26 mouse cellular contexts compared by ENCODE assay signal in the genomic region with DNA sequence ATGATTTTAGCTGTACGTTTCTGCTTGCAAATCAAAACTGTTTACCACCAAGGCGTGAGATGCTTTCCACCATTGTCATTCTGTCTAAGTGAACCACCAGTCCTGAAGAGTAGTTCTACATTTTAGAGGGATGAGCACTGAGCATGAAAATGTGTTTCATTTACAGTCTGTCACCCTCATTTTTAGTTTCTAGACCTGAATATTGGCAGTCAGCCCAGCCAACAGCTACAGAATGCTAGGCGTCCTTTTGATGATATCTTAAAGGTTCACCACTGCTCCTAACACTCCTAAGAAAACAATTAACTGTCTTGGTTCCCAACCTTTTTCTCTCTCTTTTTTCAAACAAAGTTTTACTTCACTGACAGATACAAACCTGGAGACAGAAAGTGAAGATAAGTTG.
DNase-seq lines count a peak whose midpoint lies in the region; ATAC-seq lines count a peak whose summit lies in the region.
"Had no signal": no experiment of that assay in that cellular context is flagged by ENCODE, and none has a peak within 500 bp of the region (broad histone marks: within the 10 kb centered on the region; RNA-seq: fewer than 3 reads in every experiment).

No protein-coding gene starts in this region.

- H3K4me1 ChIP-seq in kidney, embryonic 14.5 days (ENCODE audit: control insufficient read depth, insufficient read depth, low read length): no peaks in the 10 kb centered on the region
- H3K4me1 ChIP-seq: embryonic facial prominence, embryonic 15.5 days; heart, embryonic 12.5 days; hindbrain, embryonic 10.5 days; kidney, embryonic 15.5 days; limb, embryonic 12.5 days; midbrain, embryonic 10.5 days; neural tube, embryonic 15.5 days; stomach, embryonic 15.5 days had no signal

- no peak overlapping the region for H3K27ac ChIP-seq in kidney, embryonic 14.5 days (ENCODE audit: low read depth, low read length)
- H3K27ac ChIP-seq: embryonic facial prominence, embryonic 15.5 days; hindbrain, embryonic 10.5 days; kidney, embryonic 15.5 days; limb, embryonic 12.5 days; midbrain, embryonic 10.5 days; neural tube, embryonic 15.5 days; stomach, embryonic 15.5 days had no signal

- H3K9ac ChIP-seq in kidney, embryonic 14.5 days (ENCODE audit: low read depth, low read length): no peak overlapping the region
- H3K9ac ChIP-seq: embryonic facial prominence, embryonic 15.5 days; heart, embryonic 12.5 days; kidney, embryonic 15.5 days; limb, embryonic 12.5 days; neural tube, embryonic 15.5 days; stomach, embryonic 15.5 days had no signal

- DNase-seq in frontal cortex, postnatal 36 days (ENCODE audit: low spot score in 2 of 2): peak; percentile 3 to 33
- DNase-seq in frontal cortex, postnatal 25 days (ENCODE audit: low spot score in 2 of 2): no peak
- peak; percentile 3 for DNase-seq in right cerebral cortex, adult 18-20 months
- DNase-seq in right cerebral cortex, postnatal 25 days: no peak
- peak; percentile 5 to 13 for DNase-seq in right cerebral cortex, adult 2 months (ENCODE audit: low spot score in 2 of 2)
- no peak for DNase-seq in ovary, postnatal 10 days (ENCODE audit: low spot score)
- DNase-seq: cerebellum, adult 2 months; gastrocnemius, postnatal 14 days; heart, adult 18-20 months; heart, postnatal 10 days; kidney, postnatal 36 days; lung, adult 18-20 months; lung, postnatal 10 days; thymus, adult 18-20 months; thymus, postnatal 36 days had no signal

- no peak for ATAC-seq in kidney, embryonic 14.5 days (ENCODE audit: low FRiP score, low TSS enrichment)
- ATAC-seq: intestine, postnatal 0 days had no signal

- no peaks in the 10 kb centered on the region for H3K27me3 ChIP-seq in kidney, embryonic 14.5 days (ENCODE audit: control insufficient read depth, insufficient read depth, low read length)
- H3K27me3 ChIP-seq: embryonic facial prominence, embryonic 15.5 days; heart, embryonic 12.5 days; kidney, embryonic 15.5 days; limb, embryonic 12.5 days; neural tube, embryonic 15.5 days; stomach, embryonic 15.5 days had no signal

- no peaks in the 10 kb centered on the region for H3K9me3 ChIP-seq in kidney, embryonic 14.5 days (ENCODE audit: control insufficient read depth, low read length)
- H3K9me3 ChIP-seq: embryonic facial prominence, embryonic 15.5 days; heart, embryonic 12.5 days; hindbrain, embryonic 10.5 days; kidney, embryonic 15.5 days; limb, embryonic 12.5 days; midbrain, embryonic 10.5 days; neural tube, embryonic 15.5 days; stomach, embryonic 15.5 days had no signal

- H3K36me3 ChIP-seq in kidney, embryonic 14.5 days (ENCODE audit: control insufficient read depth, insufficient read depth, low read length): no peaks in the 10 kb centered on the region
- H3K36me3 ChIP-seq: embryonic facial prominence, embryonic 15.5 days; heart, embryonic 12.5 days; hindbrain, embryonic 10.5 days; kidney, embryonic 15.5 days; limb, embryonic 12.5 days; midbrain, embryonic 10.5 days; neural tube, embryonic 15.5 days; stomach, embryonic 15.5 days had no signal

- no peak overlapping the region for H3K4me2 ChIP-seq in kidney, embryonic 14.5 days (replicated peaks; ENCODE audit: low read depth, low read length)
- H3K4me2 ChIP-seq: embryonic facial prominence, embryonic 15.5 days; heart, embryonic 12.5 days; kidney, embryonic 15.5 days; limb, embryonic 12.5 days; liver, embryonic 11.5 days; neural tube, embryonic 15.5 days; stomach, embryonic 15.5 days had no signal

- no peak overlapping the region for H3K4me3 ChIP-seq in kidney, embryonic 14.5 days (ENCODE audit: low read length)
- H3K4me3 ChIP-seq: embryonic facial prominence, embryonic 15.5 days; heart, embryonic 12.5 days; hindbrain, embryonic 10.5 days; kidney, embryonic 15.5 days; limb, embryonic 12.5 days; midbrain, embryonic 10.5 days; neural tube, embryonic 15.5 days; stomach, embryonic 15.5 days had no signal

- WGBS in kidney, embryonic 14.5 days: 79% methylated on average over 3 of the region's 3 CpGs

Comparison
In these comparisons a context has a peak if more than half of its experiments do, and no peak if none do; other contexts are left out.
1. DNase-seq: peak in frontal cortex, postnatal 36 days (2 of 2), right cerebral cortex, adult 18-20 months (single experiment) and right cerebral cortex, adult 2 months (2 of 2); none in frontal cortex, postnatal 25 days (0 of 2), right cerebral cortex, postnatal 25 days (single experiment) and ovary, postnatal 10 days (single experiment).